Mouse (Mus musculus): ENCODE data around the gene Srgap2. TPM values are rescaled to one million over a fixed set of nuclear protein-coding genes. Genes with fewer than 3 reads are reported as not detected.

Srgap2 gene
- polyA plus RNA-seq, 1 experiment from 2014 or later: 35.1 TPM

DNA sequence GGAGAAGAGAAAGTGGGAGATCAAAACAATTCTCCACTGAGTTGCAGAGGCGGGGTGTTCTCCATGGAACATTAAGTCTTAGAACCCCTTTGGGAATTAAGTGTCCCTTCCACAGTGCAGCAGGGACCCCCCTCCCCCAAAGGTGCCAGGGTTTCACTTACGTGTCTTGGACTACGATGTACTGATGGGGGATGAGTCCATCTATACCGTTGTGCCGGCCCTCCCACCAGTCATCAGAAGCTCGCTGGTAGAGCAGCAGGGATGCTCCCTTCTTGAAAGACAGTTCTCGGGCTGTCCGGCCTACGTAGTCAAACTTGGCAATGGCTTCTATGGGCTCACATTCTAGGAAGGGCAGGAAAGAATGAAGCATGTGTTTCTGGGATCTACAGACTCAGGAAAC, 229.0 kb downstream of the Srgap2 start:
- Histone ChIP-seq H3K4me1 (replicated peaks; ENCODE audit: control insufficient read depth, insufficient read depth, low read length) (peaks cover 15% of the 10 kb centered on the region), H3K36me3 (ENCODE audit: control insufficient read depth, insufficient read depth) (peaks cover 13% of the 10 kb centered on the region), H3K9ac (replicated peaks; ENCODE audit: low read depth, low read length) (no peak overlapping the region), H3K4me3 (replicated peaks; ENCODE audit: low read length) (no peak overlapping the region), H3K4me2 (ENCODE audit: low read length) (no peak overlapping the region), H3K27ac (ENCODE audit: low read length) (no peak overlapping the region), H3K9me3 (ENCODE audit: control insufficient read depth, low read length) (no peaks in the 10 kb centered on the region), H3K27me3 (replicated peaks; ENCODE audit: control insufficient read depth, insufficient read depth, low read length) (no peaks in the 10 kb centered on the region)
- WGBS: 91% methylated on average over 9 of the region's 9 CpGs
- ATAC-seq: no peak

DNA sequence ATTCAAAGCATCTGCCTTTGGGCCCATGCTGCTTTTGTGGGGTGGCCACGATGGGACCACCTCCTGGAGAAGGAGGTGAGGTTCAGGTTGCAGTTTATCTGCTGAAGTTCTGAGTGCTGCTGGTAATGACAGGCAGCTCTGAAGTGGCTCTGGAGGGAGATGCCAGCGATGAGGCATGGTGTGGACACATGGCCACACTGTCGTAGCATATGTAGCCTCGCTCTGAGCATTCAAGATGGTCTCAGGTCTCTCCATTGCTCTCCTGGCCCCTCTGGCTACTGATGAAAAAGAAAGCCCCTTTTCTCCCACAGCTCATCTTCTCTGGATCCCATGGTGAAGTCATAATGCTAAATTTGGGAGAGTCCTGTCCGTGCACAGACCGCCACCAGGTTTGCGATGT, 230.4 kb downstream of the Srgap2 start:
- Histone ChIP-seq H3K4me3 (replicated peaks; ENCODE audit: low read length) (no peak overlapping the region), H3K27me3 (replicated peaks; ENCODE audit: control insufficient read depth, insufficient read depth, low read length) (no peaks in the 10 kb centered on the region), H3K27ac (ENCODE audit: low read length) (no peak overlapping the region), H3K4me1 (replicated peaks; ENCODE audit: control insufficient read depth, insufficient read depth, low read length) (peaks cover 17% of the 10 kb centered on the region), H3K9me3 (ENCODE audit: control insufficient read depth, low read length) (no peaks in the 10 kb centered on the region), H3K9ac (replicated peaks; ENCODE audit: low read depth, low read length) (no peak overlapping the region), H3K36me3 (ENCODE audit: control insufficient read depth, insufficient read depth) (peaks cover 13% of the 10 kb centered on the region), H3K4me2 (ENCODE audit: low read length) (no peak overlapping the region)
- ATAC-seq: no peak
- WGBS: 96% methylated on average over 7 of the region's 7 CpGs

DNA sequence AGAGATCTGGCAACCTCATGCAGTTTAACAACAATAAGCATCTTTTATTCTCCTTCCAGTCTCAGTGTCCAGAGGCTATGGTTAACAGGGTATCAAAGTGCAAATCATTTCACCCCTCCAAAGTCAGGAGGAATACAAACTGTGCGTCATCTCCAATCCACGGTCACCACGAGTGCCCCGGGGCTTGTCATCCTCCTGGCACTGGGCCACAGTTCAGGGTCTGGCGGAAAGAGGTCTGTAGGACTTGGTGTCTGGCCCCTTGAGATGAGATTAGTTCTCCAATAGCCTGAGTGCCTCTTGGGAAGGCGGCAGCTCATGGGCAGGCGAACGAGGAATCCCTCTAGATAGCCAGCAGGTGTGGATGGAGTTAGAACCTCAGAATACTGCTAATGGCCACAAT, 232.0 kb downstream of the Srgap2 start:
- peaks cover 17% of the 10 kb centered on the region for H3K4me1 ChIP-seq (replicated peaks; ENCODE audit: control insufficient read depth, insufficient read depth, low read length)
- ATAC-seq: no peak
- peaks cover 13% of the 10 kb centered on the region for H3K36me3 ChIP-seq (ENCODE audit: control insufficient read depth, insufficient read depth)
- no peaks in the 10 kb centered on the region for H3K9me3 ChIP-seq (ENCODE audit: control insufficient read depth, low read length)
- H3K9ac ChIP-seq (replicated peaks; ENCODE audit: low read depth, low read length): no peak overlapping the region
- H3K27ac ChIP-seq (ENCODE audit: low read length): no peak overlapping the region
- H3K4me3 ChIP-seq (replicated peaks; ENCODE audit: low read length): no peak overlapping the region
- H3K27me3 ChIP-seq (replicated peaks; ENCODE audit: control insufficient read depth, insufficient read depth, low read length): no peaks in the 10 kb centered on the region
- 60% methylated on average over 8 of the region's 8 CpGs for WGBS
- no peak overlapping the region for H3K4me2 ChIP-seq (ENCODE audit: low read length)

DNA sequence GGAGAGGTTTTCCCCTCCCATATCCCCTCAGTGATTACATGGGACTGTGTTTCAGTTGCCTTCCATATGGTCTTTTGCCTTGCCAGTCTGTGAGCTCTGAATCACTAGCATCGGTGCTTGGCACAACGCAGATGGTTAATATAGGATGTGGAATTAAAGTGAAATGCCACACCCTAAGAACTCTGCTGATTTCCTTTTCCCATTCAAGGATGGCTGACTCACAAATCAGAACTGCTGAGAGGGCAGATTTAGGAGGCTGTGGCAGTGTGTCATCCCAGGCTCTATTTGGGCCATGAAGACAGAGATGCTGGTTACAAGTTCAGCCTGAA, 233.3 kb downstream of the Srgap2 start:
- Histone ChIP-seq H3K4me2 (ENCODE audit: low read length) (no peak overlapping the region), H3K4me1 (replicated peaks; ENCODE audit: control insufficient read depth, insufficient read depth, low read length) (peaks cover 12% of the 10 kb centered on the region), H3K9ac (replicated peaks; ENCODE audit: low read depth, low read length) (no peak overlapping the region), H3K27me3 (replicated peaks; ENCODE audit: control insufficient read depth, insufficient read depth, low read length) (no peaks in the 10 kb centered on the region), H3K36me3 (ENCODE audit: control insufficient read depth, insufficient read depth) (peaks cover 13% of the 10 kb centered on the region), H3K27ac (ENCODE audit: low read length) (peak overlapping the region; percentile 73), H3K9me3 (ENCODE audit: control insufficient read depth, low read length) (no peaks in the 10 kb centered on the region), H3K4me3 (replicated peaks; ENCODE audit: low read length) (no peak overlapping the region)
- ATAC-seq: peak; percentile 83
- 51% methylated on average over 2 of the region's 2 CpGs for WGBS

DNA sequence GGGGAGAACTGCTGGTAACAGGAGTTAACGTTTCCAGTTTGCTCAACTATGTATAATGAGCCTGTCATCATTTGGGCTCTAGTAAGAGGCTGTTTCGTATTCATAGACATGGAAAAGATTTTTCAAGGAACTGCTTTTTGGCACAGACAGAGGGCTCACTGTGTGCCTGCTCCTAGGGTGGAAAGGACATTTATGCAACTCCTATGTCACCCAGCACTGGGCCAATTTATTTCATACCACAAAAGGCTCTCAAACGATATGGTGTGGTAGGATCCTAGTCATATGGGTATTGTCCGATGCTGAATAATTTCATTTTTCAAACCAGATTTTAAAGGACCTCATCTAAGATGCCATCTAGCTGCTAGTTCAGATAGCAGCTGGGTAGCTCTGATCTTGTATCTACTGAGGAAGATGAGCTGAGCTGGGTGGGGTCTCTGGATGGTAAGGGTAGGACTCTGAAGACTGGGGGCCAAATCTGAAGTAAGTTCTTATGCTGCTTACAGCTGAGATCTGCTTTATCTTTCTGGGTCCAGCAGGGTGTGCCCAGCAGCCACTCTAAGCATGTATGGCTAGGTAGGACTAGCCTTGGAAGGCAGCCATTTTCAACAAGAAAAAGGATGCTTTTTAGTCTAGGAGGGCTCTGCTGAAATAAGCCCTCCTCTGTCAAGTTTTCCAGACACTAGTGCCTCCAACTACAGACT, 233.8 kb downstream of the Srgap2 start:
- Histone ChIP-seq H3K27me3 (replicated peaks; ENCODE audit: control insufficient read depth, insufficient read depth, low read length) (no peaks in the 10 kb centered on the region), H3K27ac (ENCODE audit: low read length) (peak overlapping the region; percentile 73), H3K4me3 (replicated peaks; ENCODE audit: low read length) (no peak overlapping the region), H3K9me3 (ENCODE audit: control insufficient read depth, low read length) (no peaks in the 10 kb centered on the region), H3K4me1 (replicated peaks; ENCODE audit: control insufficient read depth, insufficient read depth, low read length) (peaks cover 12% of the 10 kb centered on the region), H3K9ac (replicated peaks; ENCODE audit: low read depth, low read length) (no peak overlapping the region), H3K36me3 (ENCODE audit: control insufficient read depth, insufficient read depth) (peaks cover 9% of the 10 kb centered on the region), H3K4me2 (ENCODE audit: low read length) (no peak overlapping the region)
- whole genome bisulfite sequencing: 73% methylated on average over 4 of the region's 4 CpGs
- ATAC-seq: 0 out of 2 replicates have a peak, but pooled peaks have one; percentile 14

DNA sequence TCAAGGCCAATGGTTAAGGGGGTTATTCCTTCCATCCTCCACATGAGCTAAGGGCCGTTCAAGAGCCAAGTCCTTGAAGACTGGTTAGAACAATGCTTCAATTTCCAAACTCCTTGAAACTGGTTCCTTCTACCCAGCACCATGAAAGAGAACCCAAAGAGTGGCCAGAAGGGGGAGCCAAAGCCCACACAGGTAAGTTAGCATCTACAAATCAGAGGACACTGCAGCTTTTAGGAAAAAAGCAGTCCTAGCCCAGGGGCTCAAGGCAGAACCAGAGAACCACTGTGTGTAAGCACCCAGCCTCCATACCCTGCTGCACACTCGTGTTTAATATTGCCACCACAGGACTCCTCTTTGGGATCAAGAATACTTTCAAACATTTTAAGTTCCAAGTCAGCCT, 236.5 kb downstream of the Srgap2 start:
- peaks cover 12% of the 10 kb centered on the region for H3K4me1 ChIP-seq (replicated peaks; ENCODE audit: control insufficient read depth, insufficient read depth, low read length)
- H3K27me3 ChIP-seq (replicated peaks; ENCODE audit: control insufficient read depth, insufficient read depth, low read length): no peaks in the 10 kb centered on the region
- WGBS: 32% methylated on average over 2 of the region's 2 CpGs
- no peak overlapping the region for H3K4me3 ChIP-seq (replicated peaks; ENCODE audit: low read length)
- H3K9me3 ChIP-seq (ENCODE audit: control insufficient read depth, low read length): no peaks in the 10 kb centered on the region
- no peak overlapping the region for H3K27ac ChIP-seq (ENCODE audit: low read length)
- peaks cover 3% of the 10 kb centered on the region for H3K36me3 ChIP-seq (ENCODE audit: control insufficient read depth, insufficient read depth)
- no peak overlapping the region for H3K9ac ChIP-seq (replicated peaks; ENCODE audit: low read depth, low read length)
- ATAC-seq: 0 out of 2 replicates have a peak, but pooled peaks have one; percentile 13
- H3K4me2 ChIP-seq (ENCODE audit: low read length): no peak overlapping the region

DNA sequence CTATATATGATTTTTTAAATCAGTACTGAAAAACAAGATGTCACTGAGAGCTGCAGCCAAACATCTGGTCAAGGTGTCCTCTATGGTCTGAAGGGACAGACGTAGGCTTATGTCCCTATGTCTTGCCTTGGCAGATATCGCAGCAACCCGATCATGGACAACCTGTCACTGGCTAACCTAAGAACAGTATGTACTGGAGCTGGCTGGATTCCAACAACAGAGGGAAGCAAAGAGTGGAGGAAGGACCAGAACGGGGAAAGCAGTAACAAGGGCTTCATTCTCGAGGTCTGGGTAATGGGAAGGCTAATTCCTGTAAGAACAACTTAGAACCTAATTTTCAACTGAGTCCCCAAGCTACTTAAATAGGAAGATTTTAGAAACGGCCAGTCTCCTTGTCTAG, 238.2 kb downstream of the Srgap2 start:
- H3K4me3 ChIP-seq (replicated peaks; ENCODE audit: low read length): no peak overlapping the region
- no peaks in the 10 kb centered on the region; the same call in none of the 2 replicates for H3K36me3 ChIP-seq (ENCODE audit: control insufficient read depth, insufficient read depth)
- H3K27ac ChIP-seq (ENCODE audit: low read length): no peak overlapping the region
- WGBS: 80% methylated on average over 6 of the region's 6 CpGs
- H3K4me1 ChIP-seq (replicated peaks; ENCODE audit: control insufficient read depth, insufficient read depth, low read length): peaks cover 8% of the 10 kb centered on the region
- no peak for ATAC-seq
- H3K9ac ChIP-seq (replicated peaks; ENCODE audit: low read depth, low read length): no peak overlapping the region
- no peaks in the 10 kb centered on the region for H3K27me3 ChIP-seq (replicated peaks; ENCODE audit: control insufficient read depth, insufficient read depth, low read length)
- H3K9me3 ChIP-seq (ENCODE audit: control insufficient read depth, low read length): no peaks in the 10 kb centered on the region
- H3K4me2 ChIP-seq (ENCODE audit: low read length): no peak overlapping the region

DNA sequence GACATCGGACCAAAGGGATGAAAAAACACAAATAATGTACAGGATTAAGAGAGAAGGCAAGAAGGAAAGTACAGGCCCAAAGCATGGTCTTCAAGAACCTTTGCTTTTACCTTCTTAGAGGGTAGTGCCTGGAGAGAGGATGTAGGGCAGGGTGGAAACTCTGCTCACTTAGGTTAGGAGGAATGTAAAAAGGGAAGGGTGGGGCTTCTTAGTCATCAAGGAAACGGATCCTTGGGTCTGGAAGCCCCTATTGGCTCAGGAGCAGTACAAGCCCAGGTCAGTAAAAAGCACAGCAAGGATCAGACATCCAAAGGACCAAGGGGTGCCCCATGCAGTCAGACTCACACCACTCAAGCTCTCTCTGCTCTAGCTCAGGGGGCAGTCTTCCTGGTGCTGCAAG, 239.9 kb downstream of the Srgap2 start:
- Histone ChIP-seq H3K27ac (ENCODE audit: low read length) (no peak overlapping the region), H3K4me2 (ENCODE audit: low read length) (no peak overlapping the region), H3K9me3 (ENCODE audit: control insufficient read depth, low read length) (no peaks in the 10 kb centered on the region), H3K36me3 (ENCODE audit: control insufficient read depth, insufficient read depth) (no peaks in the 10 kb centered on the region; the same call in none of the 2 replicates), H3K27me3 (replicated peaks; ENCODE audit: control insufficient read depth, insufficient read depth, low read length) (no peaks in the 10 kb centered on the region), H3K4me1 (replicated peaks; ENCODE audit: control insufficient read depth, insufficient read depth, low read length) (no peaks in the 10 kb centered on the region), H3K4me3 (replicated peaks; ENCODE audit: low read length) (no peak overlapping the region), H3K9ac (replicated peaks; ENCODE audit: low read depth, low read length) (no peak overlapping the region)
- ATAC-seq: no peak
- WGBS: 81% methylated on average over 2 of the region's 2 CpGs

DNA sequence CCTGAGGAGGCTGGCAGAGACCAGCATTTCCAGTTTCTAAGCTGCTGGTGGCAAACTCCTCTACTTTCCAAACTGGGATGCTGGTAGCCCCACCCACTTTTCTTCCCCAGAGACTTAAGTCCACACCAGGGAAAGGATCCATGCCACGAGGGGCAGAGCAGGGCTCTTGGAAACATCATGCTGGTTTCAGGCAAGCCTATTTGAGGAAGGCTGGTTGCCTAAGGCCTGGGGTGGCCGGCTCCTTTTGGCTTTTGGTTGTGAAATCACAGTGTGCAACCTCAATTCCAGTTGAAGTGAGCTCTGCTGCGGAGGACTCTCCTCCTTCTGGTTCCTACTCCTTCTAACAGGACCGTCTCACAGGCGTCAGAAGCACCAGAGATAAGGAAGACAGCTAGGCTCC, 240.3 kb downstream of the Srgap2 start:
- no peaks in the 10 kb centered on the region for H3K4me1 ChIP-seq (replicated peaks; ENCODE audit: control insufficient read depth, insufficient read depth, low read length)
- WGBS: 88% methylated on average over 5 of the region's 5 CpGs

DNA sequence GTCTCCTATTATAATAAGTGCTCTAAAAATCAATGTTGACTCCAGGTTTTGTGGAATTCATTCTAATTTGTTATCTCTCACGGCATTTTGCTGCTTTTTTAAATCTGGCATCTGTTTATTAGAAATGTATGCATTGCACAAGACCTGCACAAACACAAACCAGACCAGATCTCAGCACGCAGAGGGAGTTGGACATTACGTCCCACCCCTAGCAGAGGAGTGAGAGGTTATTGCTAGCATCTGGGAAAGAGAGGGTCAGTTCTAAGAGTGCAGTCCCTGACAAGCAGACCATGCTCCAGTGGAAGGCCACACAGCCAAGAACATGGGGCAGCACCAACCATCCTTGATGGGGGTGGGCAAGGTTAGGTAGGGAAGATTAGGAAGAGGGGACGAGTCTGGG, 242.5 kb downstream of the Srgap2 start:
- Histone ChIP-seq H3K4me3 (replicated peaks; ENCODE audit: low read length) (no peak overlapping the region), H3K4me1 (replicated peaks; ENCODE audit: control insufficient read depth, insufficient read depth, low read length) (no peaks in the 10 kb centered on the region), H3K9ac (replicated peaks; ENCODE audit: low read depth, low read length) (no peak overlapping the region), H3K36me3 (ENCODE audit: control insufficient read depth, insufficient read depth) (no peaks in the 10 kb centered on the region; the same call in none of the 2 replicates), H3K27me3 (replicated peaks; ENCODE audit: control insufficient read depth, insufficient read depth, low read length) (no peaks in the 10 kb centered on the region), H3K9me3 (ENCODE audit: control insufficient read depth, low read length) (no peaks in the 10 kb centered on the region), H3K27ac (ENCODE audit: low read length) (no peak overlapping the region), H3K4me2 (ENCODE audit: low read length) (no peak overlapping the region)
- ATAC-seq: no peak
- 86% methylated on average over 4 of the region's 4 CpGs for WGBS

More for the DNA sequence above, 240.3 kb downstream of the Srgap2 start:
- no peaks in the 10 kb centered on the region for H3K9me3 ChIP-seq (ENCODE audit: control insufficient read depth, low read length)
- no peak overlapping the region for H3K4me2 ChIP-seq (ENCODE audit: low read length)
- no peaks in the 10 kb centered on the region; the same call in none of the 2 replicates for H3K36me3 ChIP-seq (ENCODE audit: control insufficient read depth, insufficient read depth)
- no peak overlapping the region for H3K4me3 ChIP-seq (replicated peaks; ENCODE audit: low read length)
- no peak overlapping the region for H3K27ac ChIP-seq (ENCODE audit: low read length)
- H3K9ac ChIP-seq (replicated peaks; ENCODE audit: low read depth, low read length): no peak overlapping the region
- no peaks in the 10 kb centered on the region for H3K27me3 ChIP-seq (replicated peaks; ENCODE audit: control insufficient read depth, insufficient read depth, low read length)
- ATAC-seq: no peak
